Mouse (Mus musculus): ENCODE results near the gene Zfp184. TPM values are rescaled to one million over a fixed set of nuclear protein-coding genes. Genes with fewer than 3 reads are reported as not detected.

The Zfp184 gene
- polyA plus RNA-seq, 1 experiment: 0.76 TPM

GRCm38 (mm10) chr13:21910735-21911134, 34.2 kb upstream of the Zfp184 start:
- H3K27ac ChIP-seq (ENCODE audit: insufficient read depth, low read depth, low read length): no peak overlapping the region
- H3K4me1 ChIP-seq (ENCODE audit: control insufficient read depth, insufficient read depth, low read length): peaks cover 11% of the 10 kb centered on the region
- peak overlapping the region; percentile 44 for H3K4me3 ChIP-seq (ENCODE audit: insufficient read depth, low read length)
- TF ChIP-seq POLR2A (IDR thresholded peaks at IDR 0.05; ENCODE audit: borderline replicate concordance, low read depth, low read length): no peak
- TF ChIP-seq CTCF (IDR thresholded peaks at IDR 0.05; ENCODE audit: low read depth, low read length): no peak

GRCm38 (mm10) chr13:21911147-21911546, 33.7 kb upstream of the Zfp184 start:
- Histone ChIP-seq H3K4me1 (ENCODE audit: control insufficient read depth, insufficient read depth, low read length) (peaks cover 13% of the 10 kb centered on the region), H3K4me3 (ENCODE audit: insufficient read depth, low read length) (peak overlapping the region; percentile 44)

GRCm38 (mm10) chr13:21913854-21914253, 31.0 kb upstream of the Zfp184 start:
- H3K4me1 ChIP-seq (ENCODE audit: control insufficient read depth, insufficient read depth, low read length): peaks cover 14% of the 10 kb centered on the region
- peak overlapping the region; percentile 22 for H3K27ac ChIP-seq (ENCODE audit: insufficient read depth, low read depth, low read length)
- no peak for TF ChIP-seq CTCF (IDR thresholded peaks at IDR 0.05; ENCODE audit: low read depth, low read length)
- TF ChIP-seq POLR2A (IDR thresholded peaks at IDR 0.05; ENCODE audit: borderline replicate concordance, low read depth, low read length): no peak
- H3K4me3 ChIP-seq (ENCODE audit: insufficient read depth, low read length): peak overlapping the region; percentile 63

More at GRCm38 (mm10) chr13:21911147-21911546, 33.7 kb upstream of the Zfp184 start:
- H3K27ac ChIP-seq (ENCODE audit: insufficient read depth, low read depth, low read length): no peak overlapping the region
- TF ChIP-seq POLR2A (IDR thresholded peaks at IDR 0.05; ENCODE audit: borderline replicate concordance, low read depth, low read length): no peak
- no peak for TF ChIP-seq CTCF (IDR thresholded peaks at IDR 0.05; ENCODE audit: low read depth, low read length)

- H3K4me3 ChIP-seq (ENCODE audit: insufficient read depth, low read length): peak overlapping the region; percentile 63
- TF ChIP-seq POLR2A (IDR thresholded peaks at IDR 0.05; ENCODE audit: borderline replicate concordance, low read depth, low read length) (no peak), CTCF (IDR thresholded peaks at IDR 0.05; ENCODE audit: low read depth, low read length) (no peak)
- peak overlapping the region; percentile 22 for H3K27ac ChIP-seq (ENCODE audit: insufficient read depth, low read depth, low read length)
- peaks cover 14% of the 10 kb centered on the region for H3K4me1 ChIP-seq (ENCODE audit: control insufficient read depth, insufficient read depth, low read length)
Observed at GRCm38 (mm10) chr13:21914599-21914998, 30.3 kb upstream of the Zfp184 start.

- 0 out of 2 replicates have a peak overlapping the region, but pooled peaks have one; percentile 26 for H3K4me3 ChIP-seq (ENCODE audit: insufficient read depth, low read length)
- H3K4me1 ChIP-seq (ENCODE audit: control insufficient read depth, insufficient read depth, low read length): peaks cover 14% of the 10 kb centered on the region
- TF ChIP-seq CTCF (IDR thresholded peaks at IDR 0.05; ENCODE audit: low read depth, low read length) (no peak), POLR2A (IDR thresholded peaks at IDR 0.05; ENCODE audit: borderline replicate concordance, low read depth, low read length) (no peak)
- H3K27ac ChIP-seq (ENCODE audit: insufficient read depth, low read depth, low read length): no peak overlapping the region
Observed at GRCm38 (mm10) chr13:21915487-21915886, 29.4 kb upstream of the Zfp184 start.

- TF ChIP-seq CTCF (IDR thresholded peaks at IDR 0.05; ENCODE audit: low read depth, low read length): no peak
- no peak for TF ChIP-seq POLR2A (IDR thresholded peaks at IDR 0.05; ENCODE audit: borderline replicate concordance, low read depth, low read length)
- H3K4me3 ChIP-seq (ENCODE audit: insufficient read depth, low read length): no peak overlapping the region
- no peak overlapping the region for H3K27ac ChIP-seq (ENCODE audit: insufficient read depth, low read depth, low read length)
- peaks cover 14% of the 10 kb centered on the region for H3K4me1 ChIP-seq (ENCODE audit: control insufficient read depth, insufficient read depth, low read length)
Observed at GRCm38 (mm10) chr13:21916056-21916455, 28.8 kb upstream of the Zfp184 start.

GRCm38 (mm10) chr13:21917040-21917439, 27.9 kb upstream of the Zfp184 start:
- peak overlapping the region; percentile 67 for H3K4me3 ChIP-seq (ENCODE audit: insufficient read depth, low read length)
- peaks cover 13% of the 10 kb centered on the region for H3K4me1 ChIP-seq (ENCODE audit: control insufficient read depth, insufficient read depth, low read length)
- no peak overlapping the region for H3K27ac ChIP-seq (ENCODE audit: insufficient read depth, low read depth, low read length)
- TF ChIP-seq CTCF (IDR thresholded peaks at IDR 0.05; ENCODE audit: low read depth, low read length) (no peak), POLR2A (IDR thresholded peaks at IDR 0.05; ENCODE audit: borderline replicate concordance, low read depth, low read length) (no peak)

- TF ChIP-seq CTCF (IDR thresholded peaks at IDR 0.05; ENCODE audit: low read depth, low read length) (no peak), POLR2A (IDR thresholded peaks at IDR 0.05; ENCODE audit: borderline replicate concordance, low read depth, low read length) (no peak)
Observed at GRCm38 (mm10) chr13:21917480-21917879, 27.4 kb upstream of the Zfp184 start.

GRCm38 (mm10) chr13:21917992-21918391, 26.9 kb upstream of the Zfp184 start:
- Histone ChIP-seq H3K4me3 (ENCODE audit: insufficient read depth, low read length) (peak overlapping the region; percentile 67), H3K27ac (ENCODE audit: insufficient read depth, low read depth, low read length) (no peak overlapping the region), H3K4me1 (ENCODE audit: control insufficient read depth, insufficient read depth, low read length) (peaks cover 13% of the 10 kb centered on the region)
- TF ChIP-seq CTCF (IDR thresholded peaks at IDR 0.05; ENCODE audit: low read depth, low read length): no peak
- no peak for TF ChIP-seq POLR2A (IDR thresholded peaks at IDR 0.05; ENCODE audit: borderline replicate concordance, low read depth, low read length)

More at GRCm38 (mm10) chr13:21917480-21917879, 27.4 kb upstream of the Zfp184 start:
- H3K27ac ChIP-seq (ENCODE audit: insufficient read depth, low read depth, low read length): no peak overlapping the region
- peak overlapping the region; percentile 67 for H3K4me3 ChIP-seq (ENCODE audit: insufficient read depth, low read length)
- H3K4me1 ChIP-seq (ENCODE audit: control insufficient read depth, insufficient read depth, low read length): peaks cover 13% of the 10 kb centered on the region

GRCm38 (mm10) chr13:21918570-21919419, 26.1 kb upstream of the Zfp184 start:
- Histone ChIP-seq H3K27ac (ENCODE audit: insufficient read depth, low read depth, low read length) (no peak overlapping the region), H3K4me1 (ENCODE audit: control insufficient read depth, insufficient read depth, low read length) (peaks cover 10% of the 10 kb centered on the region), H3K4me3 (ENCODE audit: insufficient read depth, low read length) (peak overlapping the region; percentile 68)
- no peak for TF ChIP-seq CTCF (IDR thresholded peaks at IDR 0.05; ENCODE audit: low read depth, low read length)
- no peak for TF ChIP-seq POLR2A (IDR thresholded peaks at IDR 0.05; ENCODE audit: borderline replicate concordance, low read depth, low read length)

All from bone marrow macrophage, adult 2 months (primary cell).